Mouse (Mus musculus): ENCODE measurements at regions not wholly inside any gene's neighbourhood (a gene's known extent, or its start where the extent isn't known, plus 50 kb on each side); places are given as distances from the start of the nearest gene placed in this dataset.
"Not testable (repeated sequence)": the region's sequence is repeated elsewhere in the genome, so short reads cannot be mapped to it uniquely, and the experiment has no call there.

GRCm38 (mm10) chr10:6164311-6164710, 242.1 kb upstream of the Rgs17 start:
- TF ChIP-seq EP300 (optimal IDR thresholded peaks at IDR 0.05); CTCF (IDR thresholded peaks at IDR 0.05; ENCODE audit: low read depth): not testable (repeated sequence)

All from stomach, postnatal 0 days (tissue).